Mouse (Mus musculus) small intestine, adult 2 months (tissue): ENCODE results near the gene Lhfpl5. TPM values are rescaled to one million over a fixed set of nuclear protein-coding genes. Genes with fewer than 3 reads are reported as not detected.
A peak's percentile ranks its signal among the peaks of the same experiment; 100 is the strongest.

Experiments
- H3K27ac ChIP-seq: fragments of 200-500 bp; 2 replicates; pipeline ENCODE4 v1.5.1; 2012; ENCODE audit warnings: low read depth, low read length, control low read depth, inconsistent platforms; ENCODE audit not compliant: insufficient read depth
- H3K27me3 ChIP-seq: fragments of 200-500 bp; 2 replicates; pipeline ENCODE4 v1.6.1; 2012; ENCODE audit warnings: mild to moderate bottlenecking, moderate library complexity, low read length, inconsistent platforms; ENCODE audit not compliant: control insufficient read depth, insufficient read depth
- H3K36me3 ChIP-seq: fragments of 200-500 bp; 2 replicates; pipeline ENCODE4 v1.6.1; 2012; ENCODE audit warnings: mild to moderate bottlenecking, low read length, control low read depth, inconsistent platforms; ENCODE audit not compliant: control insufficient read depth, insufficient read depth
- H3K4me1 ChIP-seq: fragments of 200-500 bp; 2 replicates; pipeline ENCODE4 v1.6.1; 2012; ENCODE audit warnings: low read length, inconsistent platforms, mixed read lengths; ENCODE audit not compliant: control insufficient read depth, insufficient read depth, insufficient read length
- H3K4me3 ChIP-seq: fragments of 200-500 bp; 2 replicates; pipeline ENCODE4 v1.5.1; 2012; ENCODE audit warnings: low read depth, mild to moderate bottlenecking, control low read depth, inconsistent platforms, low read length, moderate library complexity
- CTCF ChIP-seq: fragments of 200-500 bp; IDR thresholded peaks from 2 replicates; pipeline ENCODE4 v1.5.1; 2012; ENCODE audit warnings: low read depth, mild to moderate bottlenecking, control low read depth, inconsistent platforms, low read length, moderate library complexity, mixed read lengths; ENCODE audit not compliant: insufficient replicate concordance, insufficient read length; ENCODE audit errors: extremely low read depth
- POLR2A ChIP-seq: fragments of 200-500 bp; IDR thresholded peaks from 2 replicates; pipeline ENCODE4 v1.6.1; 2012; ENCODE audit warnings: low read depth, mild to moderate bottlenecking, control low read depth, inconsistent platforms, low read length, moderate library complexity
- WGBS: fragments of 180-500 bp; shearing (Covaris S2); methylation state at CpG from one replicate; pipeline ENCODE4 v1.1.7; 2018; 5-methylcytosine and 5-hydroxymethylcytosine counted together
- polyA plus RNA-seq: library from polyadenylated mRNA; depleted of rRNA; stranded (reverse); fragments of >200 nt; gene quantifications from 2 replicates; pipeline ENCODE4 v1.2.3, GENCODE M21; 2012

Lhfpl5 gene
- polyA plus RNA-seq, 1 experiment, result 1.0 TPM

DNA sequence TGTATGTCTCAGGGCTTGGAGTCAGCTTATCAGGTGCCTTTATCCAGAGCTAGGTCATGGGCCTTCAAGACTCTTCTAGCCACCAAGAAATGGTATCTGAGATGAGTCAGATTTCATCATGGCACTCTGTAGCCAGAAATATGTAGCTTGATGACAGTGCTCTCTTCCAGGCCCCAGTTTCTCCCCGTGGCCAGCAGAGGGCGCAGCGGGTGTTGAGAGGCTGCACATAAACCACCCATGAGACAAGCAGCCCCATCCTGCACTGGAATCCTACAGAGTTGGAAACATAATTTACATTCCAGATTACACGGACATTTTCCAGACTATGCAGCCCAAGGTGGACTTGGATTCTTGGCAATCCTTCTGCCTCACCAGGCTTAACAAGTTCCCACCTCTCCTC, 17.6 kb downstream of the Lhfpl5 start:
- H3K27me3 ChIP-seq, result no peaks in the 10 kb centered on the region
- H3K36me3 ChIP-seq, result peaks cover 74% of the 10 kb centered on the region
- 11% methylated on average over 4 of the region's 4 CpGs for WGBS
- no peak overlapping the region for H3K4me3 ChIP-seq
- H3K27ac ChIP-seq, result no peak overlapping the region
- TF ChIP-seq CTCF, result peak; percentile 82; the same call in 1 of the 2 replicates
- TF ChIP-seq POLR2A, result no peak
- no peaks in the 10 kb centered on the region for H3K4me1 ChIP-seq

GRCm38 (mm10) chr17:28593965-28594364, 18.5 kb downstream of the Lhfpl5 start:
- H3K36me3 ChIP-seq, result peaks cover 70% of the 10 kb centered on the region
- 59% methylated on average over 4 of the region's 4 CpGs for WGBS
- no peak overlapping the region for H3K4me3 ChIP-seq
- no peaks in the 10 kb centered on the region for H3K27me3 ChIP-seq
- H3K27ac ChIP-seq, result no peak overlapping the region
- H3K4me1 ChIP-seq, result no peaks in the 10 kb centered on the region
- no peak for TF ChIP-seq CTCF
- no peak for TF ChIP-seq POLR2A

DNA sequence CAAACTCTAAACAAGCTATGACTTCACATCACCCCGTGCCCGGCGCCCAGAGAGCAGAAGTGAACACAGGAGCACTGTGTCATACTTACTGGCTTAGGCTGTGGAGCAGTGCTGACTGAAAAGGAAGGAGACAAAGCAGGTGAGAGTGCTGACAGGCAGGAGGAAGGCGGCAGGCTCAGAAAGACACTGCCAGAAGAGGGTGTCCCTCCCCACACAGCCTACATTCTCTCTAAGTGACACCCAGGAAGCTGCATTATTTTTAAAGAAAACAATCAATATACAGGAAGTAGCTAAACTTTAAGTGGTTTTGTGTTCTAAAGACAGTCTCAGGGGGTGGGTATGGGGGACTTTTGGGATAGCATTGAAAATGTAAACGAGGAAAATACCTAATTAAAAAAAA, 25.3 kb downstream of the Lhfpl5 start:
- TF ChIP-seq POLR2A (no peak), CTCF (no peak)
- Histone ChIP-seq H3K27ac (no peak overlapping the region), H3K4me3 (no peak overlapping the region), H3K36me3 (peaks cover 78% of the 10 kb centered on the region), H3K27me3 (no peaks in the 10 kb centered on the region), H3K4me1 (no peaks in the 10 kb centered on the region)
- 86% methylated on average over 5 of the region's 5 CpGs for WGBS

GRCm38 (mm10) chr17:28601557-28602250, 26.3 kb downstream of the Lhfpl5 start:
- WGBS, result 77% methylated on average over 9 of the region's 9 CpGs
- Histone ChIP-seq H3K4me1 (no peaks in the 10 kb centered on the region), H3K36me3 (peaks cover 76% of the 10 kb centered on the region), H3K27ac (no peak overlapping the region), H3K4me3 (no peak overlapping the region), H3K27me3 (no peaks in the 10 kb centered on the region)
- no peak for TF ChIP-seq POLR2A
- TF ChIP-seq CTCF, result no peak

DNA sequence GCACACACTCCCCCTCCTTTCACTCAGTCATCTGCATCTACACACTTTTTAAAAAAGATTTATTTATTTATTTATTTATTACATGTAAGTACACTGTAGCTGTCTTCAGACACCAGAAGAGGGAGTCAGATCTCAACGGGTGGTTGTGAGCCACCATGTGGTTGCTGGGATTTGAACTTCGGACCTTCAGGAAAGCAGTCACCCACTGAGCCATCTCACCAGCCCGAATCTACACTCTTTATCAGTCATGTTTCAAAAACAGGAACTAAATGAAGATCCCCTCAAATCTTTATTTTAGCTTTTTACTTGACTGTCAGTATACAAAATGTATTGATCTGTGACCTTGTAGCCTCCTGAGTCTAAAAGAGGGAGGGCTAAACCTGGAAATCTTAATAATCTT, 34.1 kb downstream of the Lhfpl5 start:
- 36% methylated on average over 3 of the region's 3 CpGs for WGBS
- Histone ChIP-seq H3K4me3 (no peak overlapping the region), H3K36me3 (peaks cover 32% of the 10 kb centered on the region)

DNA sequence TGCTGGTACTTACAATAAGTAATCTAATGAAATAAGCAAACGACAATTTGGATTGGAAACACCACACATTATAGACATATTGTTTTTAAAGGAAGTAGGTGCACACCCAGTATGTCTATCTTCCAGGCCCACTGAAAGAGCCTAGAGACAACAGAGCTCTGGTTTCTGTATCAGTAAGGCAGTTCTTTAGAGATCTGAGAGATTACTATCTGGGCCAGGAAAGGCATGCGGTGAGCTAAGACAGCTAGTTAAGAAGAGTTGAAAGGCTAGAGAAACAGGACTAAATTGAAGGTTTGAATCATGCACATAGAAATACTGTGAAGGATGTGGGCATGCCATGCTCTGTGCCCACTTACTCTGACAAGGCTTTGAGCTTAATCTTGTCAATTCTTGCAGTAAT, 37.2 kb downstream of the Lhfpl5 start:
- Histone ChIP-seq H3K4me1 (peaks cover 12% of the 10 kb centered on the region), H3K27ac (no peak overlapping the region), H3K36me3 (peaks cover 13% of the 10 kb centered on the region), H3K27me3 (no peaks in the 10 kb centered on the region), H3K4me3 (no peak overlapping the region)
- no peak for TF ChIP-seq CTCF
- TF ChIP-seq POLR2A, result no peak
- WGBS, result 61% methylated on average over 2 of the region's 2 CpGs

More for the DNA sequence above, 34.1 kb downstream of the Lhfpl5 start:
- Histone ChIP-seq H3K27me3 (no peaks in the 10 kb centered on the region), H3K4me1 (peaks cover 3% of the 10 kb centered on the region; the same call in 1 of the 2 replicates), H3K27ac (no peak overlapping the region)
- TF ChIP-seq POLR2A (no peak), CTCF (no peak)

GRCm38 (mm10) chr17:28613096-28613495, 37.7 kb downstream of the Lhfpl5 start:
- TF ChIP-seq CTCF (no peak), POLR2A (no peak)
- Histone ChIP-seq H3K4me1 (peaks cover 14% of the 10 kb centered on the region), H3K4me3 (no peak overlapping the region), H3K36me3 (peaks cover 8% of the 10 kb centered on the region), H3K27me3 (no peaks in the 10 kb centered on the region), H3K27ac (no peak overlapping the region)
- WGBS, result 78% methylated on average over 6 of the region's 6 CpGs

DNA sequence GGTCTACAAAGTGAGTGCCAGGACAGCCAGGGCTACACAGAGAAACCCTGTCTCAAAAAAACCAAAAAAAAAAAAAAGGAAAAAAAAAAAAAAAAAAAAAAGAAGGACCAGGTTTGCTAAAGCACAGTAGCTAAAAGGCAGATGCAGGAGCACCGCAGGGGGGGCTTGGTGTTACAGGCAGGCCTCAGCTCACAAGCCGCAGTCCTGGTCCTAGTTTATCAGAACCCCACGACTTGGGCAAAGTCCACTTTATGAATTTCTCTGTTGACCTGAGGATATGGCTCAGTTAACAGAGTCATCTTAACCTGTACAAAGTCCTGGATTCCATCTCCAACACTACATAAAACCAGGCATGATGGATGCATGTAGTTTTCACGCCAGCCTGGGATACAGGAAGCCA, 39.9 kb downstream of the Lhfpl5 start:
- WGBS, result 57% methylated on average over 4 of the region's 4 CpGs
- TF ChIP-seq CTCF, result no peak
- no peak for TF ChIP-seq POLR2A
- H3K4me1 ChIP-seq, result peaks cover 17% of the 10 kb centered on the region
- peaks cover 10% of the 10 kb centered on the region for H3K36me3 ChIP-seq
- no peak overlapping the region for H3K27ac ChIP-seq
- no peaks in the 10 kb centered on the region for H3K27me3 ChIP-seq
- H3K4me3 ChIP-seq, result no peak overlapping the region
